8 mouse cellular contexts compared by ENCODE assay signal in genomic region chr2:119744163-119745111, GRCm38 (mm10). TPM values are rescaled to one million over a fixed set of nuclear protein-coding genes. Genes with fewer than 3 reads are reported as not detected.
A peak's percentile ranks its signal among the peaks of the same experiment; 100 is the strongest.
DNase-seq lines count a peak whose midpoint lies in the region; ATAC-seq and TF ChIP-seq lines count a peak whose summit lies in the region.

No protein-coding gene starts in this region.

- no peak for ATAC-seq in G1E (ENCODE audit: extremely low read depth, insufficient number of reproducible peaks, low FRiP score, poor library complexity, severe bottlenecking)
- ATAC-seq in forebrain, embryonic 12.5 days (ENCODE audit: low FRiP score), result no peak
- peak; percentile 89 for ATAC-seq in intestine, embryonic 16.5 days
- no peak for ATAC-seq in neural tube, embryonic 15.5 days (ENCODE audit: low FRiP score)

- no peaks in the 10 kb centered on the region for H3K9me3 ChIP-seq in G1E (replicated peaks)
- H3K9me3 ChIP-seq in forebrain, embryonic 12.5 days, result no peaks in the 10 kb centered on the region
- no peaks in the 10 kb centered on the region for H3K9me3 ChIP-seq in intestine, embryonic 16.5 days (ENCODE audit: control insufficient read depth, low read length)
- H3K9me3 ChIP-seq in neural tube, embryonic 15.5 days (replicated peaks), result no peaks in the 10 kb centered on the region

- 4% methylated on average over 46 of the region's 46 CpGs for whole genome bisulfite sequencing in forebrain, embryonic 12.5 days
- WGBS in intestine, embryonic 16.5 days, result 6% methylated on average over 45 of the region's 46 CpGs
- 3% methylated on average over 46 of the region's 46 CpGs for WGBS in neural tube, embryonic 15.5 days

- no peak overlapping the region for H3K9ac ChIP-seq in forebrain, embryonic 12.5 days
- H3K9ac ChIP-seq in intestine, embryonic 16.5 days (ENCODE audit: low read depth, low read length), result peak overlapping the region; percentile 74
- 0 out of 2 replicates have a peak overlapping the region, but pooled peaks have one; percentile 10 for H3K9ac ChIP-seq in neural tube, embryonic 15.5 days (replicated peaks)

- no peak for TF ChIP-seq CTCF in G1E (IDR thresholded peaks at IDR 0.05; ENCODE audit: low read depth, low read length)

- peak overlapping the region; percentile 44; the same call in 1 of the 2 replicates for H3K4me3 ChIP-seq in G1E (ENCODE audit: low read depth, low read length)
- H3K4me3 ChIP-seq in forebrain, embryonic 12.5 days (replicated peaks), result peak overlapping the region; percentile 69
- H3K4me3 ChIP-seq in intestine, embryonic 16.5 days (ENCODE audit: low read length), result peak overlapping the region; percentile 60
- H3K4me3 ChIP-seq in neural tube, embryonic 15.5 days (replicated peaks), result peak overlapping the region; percentile 9; the same call in 1 of the 2 replicates

- peaks cover 28% of the 10 kb centered on the region for H3K27me3 ChIP-seq in G1E (ENCODE audit: insufficient read depth, low read length)
- peaks cover 66% of the 10 kb centered on the region for H3K27me3 ChIP-seq in forebrain, embryonic 12.5 days
- H3K27me3 ChIP-seq in intestine, embryonic 16.5 days (replicated peaks; ENCODE audit: control insufficient read depth, insufficient read depth, low read length), result peaks cover 4% of the 10 kb centered on the region; the same call in 1 of the 2 replicates
- H3K27me3 ChIP-seq in neural tube, embryonic 15.5 days (replicated peaks), result peaks cover 54% of the 10 kb centered on the region

- DNase-seq in 3T3-L1 (ENCODE audit: low read depth, low spot score) (peak; percentile 18), G1E (ENCODE audit: low spot score) (no peak)
- peak; percentile 68 to 81 for DNase-seq in lung, adult 18-20 months
- DNase-seq in frontal cortex, adult 2 months (ENCODE audit: extremely low spot score in 1 of 2, low spot score in 1 of 2), result no peak
- no peak for DNase-seq in right cerebral cortex, adult 18-20 months

- no peak overlapping the region for H3K27ac ChIP-seq in forebrain, embryonic 12.5 days
- peak overlapping the region; percentile 94 for H3K27ac ChIP-seq in intestine, embryonic 16.5 days (ENCODE audit: low read length)
- no peak overlapping the region for H3K27ac ChIP-seq in neural tube, embryonic 15.5 days (replicated peaks)

- peaks cover 2% of the 10 kb centered on the region for H3K36me3 ChIP-seq in G1E (replicated peaks)
- no peaks in the 10 kb centered on the region for H3K36me3 ChIP-seq in forebrain, embryonic 12.5 days (replicated peaks)
- H3K36me3 ChIP-seq in intestine, embryonic 16.5 days (ENCODE audit: control insufficient read depth, insufficient read depth, low read length), result no peaks in the 10 kb centered on the region
- H3K36me3 ChIP-seq in neural tube, embryonic 15.5 days, result no peaks in the 10 kb centered on the region

- H3K4me2 ChIP-seq in forebrain, embryonic 12.5 days, result peak overlapping the region; percentile 38
- H3K4me2 ChIP-seq in intestine, embryonic 16.5 days (ENCODE audit: low read depth, low read length), result peak overlapping the region; percentile 100
- peak overlapping the region; percentile 43 for H3K4me2 ChIP-seq in neural tube, embryonic 15.5 days

- peaks cover 54% of the 10 kb centered on the region for H3K4me1 ChIP-seq in G1E (ENCODE audit: insufficient read depth, low read depth, low read length)
- H3K4me1 ChIP-seq in forebrain, embryonic 12.5 days, result peaks cover 42% of the 10 kb centered on the region
- H3K4me1 ChIP-seq in intestine, embryonic 16.5 days (ENCODE audit: control insufficient read depth, insufficient read depth, low read length), result peaks cover 32% of the 10 kb centered on the region
- peaks cover 40% of the 10 kb centered on the region for H3K4me1 ChIP-seq in neural tube, embryonic 15.5 days

RNA-seq across cellular contexts. Expression of gene Itpka, which starts 2.3 kb away (rescaled TPM):
- total RNA-seq in G1E (2014; fragmentation: Nextera tagmentation) (0.39 TPM in 1 of 2 replicates, not detected in the other), G1E (2017) (0.22 and 0.52 TPM in 2 replicates)
- polyA plus RNA-seq in G1E (2012), result 1.9 TPM in 2 replicates
- polyA plus RNA-seq in forebrain, embryonic 12.5 days (2016; fragmentation: Nextera tagmentation; extraction: Ambion mirVana), result 0.85 and 1.0 TPM in 2 replicates
- polyA plus RNA-seq in intestine, embryonic 16.5 days (2015; fragmentation: Nextera tagmentation; extraction: Ambion mirVana), result 7.5 and 7.9 TPM in 2 replicates
- 0.24 and 1.0 TPM in 2 replicates for polyA plus RNA-seq in neural tube, embryonic 15.5 days (2015; fragmentation: Nextera tagmentation; extraction: Ambion mirVana)
- polyA plus RNA-seq in frontal cortex, adult 2 months (2012; rRNA removed), result 158 and 164 TPM in 2 replicates

RNA-seq across cellular contexts. Expression of gene Ltk, which starts 15.8 kb away (rescaled TPM):
- total RNA-seq in G1E (2014; fragmentation: Nextera tagmentation) (not detected in 2 replicates), G1E (2017) (0.11 TPM in 1 of 2 replicates, not detected in the other)
- not detected in 2 replicates for polyA plus RNA-seq in G1E (2012)
- 0.12 TPM in 1 of 2 replicates, not detected in the other for polyA plus RNA-seq in forebrain, embryonic 12.5 days (2016; fragmentation: Nextera tagmentation; extraction: Ambion mirVana)
- 0.86 and 1.1 TPM in 2 replicates for polyA plus RNA-seq in intestine, embryonic 16.5 days (2015; fragmentation: Nextera tagmentation; extraction: Ambion mirVana)
- 1.9 and 2.5 TPM in 2 replicates for polyA plus RNA-seq in neural tube, embryonic 15.5 days (2015; fragmentation: Nextera tagmentation; extraction: Ambion mirVana)
- 43.3 and 46.4 TPM in 2 replicates for polyA plus RNA-seq in frontal cortex, adult 2 months (2012; rRNA removed)

RNA-seq across cellular contexts. Expression of gene Rpap1, which starts 42.9 kb away (rescaled TPM):
- total RNA-seq in G1E (2014; fragmentation: Nextera tagmentation) (22.3 and 23.9 TPM in 2 replicates), G1E (2017) (8.0 and 8.1 TPM in 2 replicates)
- polyA plus RNA-seq in G1E (2012), result 36.4 and 41.3 TPM in 2 replicates
- polyA plus RNA-seq in forebrain, embryonic 12.5 days (2016; fragmentation: Nextera tagmentation; extraction: Ambion mirVana), result 32.8 and 33.4 TPM in 2 replicates
- 22.9 and 23.8 TPM in 2 replicates for polyA plus RNA-seq in intestine, embryonic 16.5 days (2015; fragmentation: Nextera tagmentation; extraction: Ambion mirVana)
- 16.2 and 19.7 TPM in 2 replicates for polyA plus RNA-seq in neural tube, embryonic 15.5 days (2015; fragmentation: Nextera tagmentation; extraction: Ambion mirVana)
- polyA plus RNA-seq in frontal cortex, adult 2 months (2012; rRNA removed), result 13.7 and 14.6 TPM in 2 replicates

RNA-seq across cellular contexts. Expression of gene Tyro3, which starts 53.1 kb away (rescaled TPM):
- total RNA-seq in G1E (2014; fragmentation: Nextera tagmentation), result not detected in 2 replicates
- 0.87 and 1.1 TPM in 2 replicates for total RNA-seq in G1E (2017)
- 0.28 and 0.42 TPM in 2 replicates for polyA plus RNA-seq in G1E (2012)
- 27.7 and 28.2 TPM in 2 replicates for polyA plus RNA-seq in forebrain, embryonic 12.5 days (2016; fragmentation: Nextera tagmentation; extraction: Ambion mirVana)
- polyA plus RNA-seq in intestine, embryonic 16.5 days (2015; fragmentation: Nextera tagmentation; extraction: Ambion mirVana), result 11.4 and 12.9 TPM in 2 replicates
- polyA plus RNA-seq in neural tube, embryonic 15.5 days (2015; fragmentation: Nextera tagmentation; extraction: Ambion mirVana), result 19.2 and 20.7 TPM in 2 replicates
- 130 and 145 TPM in 2 replicates for polyA plus RNA-seq in frontal cortex, adult 2 months (2012; rRNA removed)

Comparison
In these comparisons a context has a peak if more than half of its experiments do, and no peak if none do; other contexts are left out.
1. DNase-seq: peak in 3T3-L1 (single experiment) and lung, adult 18-20 months (2 of 2); none in G1E (single experiment), frontal cortex, adult 2 months (0 of 2) and right cerebral cortex, adult 18-20 months (single experiment).
2. H3K4me3 ChIP-seq: peak in every context shown above with its lines; median percentile 69 in forebrain, embryonic 12.5 days; 60 in intestine, embryonic 16.5 days; 44 in G1E; 9 in neural tube, embryonic 15.5 days.
3. H3K4me2 ChIP-seq: peak in every context shown above with its lines; median percentile 100 in intestine, embryonic 16.5 days; 43 in neural tube, embryonic 15.5 days; 38 in forebrain, embryonic 12.5 days.
4. RNA of gene Itpka, which starts 2.3 kb away (polyA plus RNA-seq): 158 to 164 TPM in frontal cortex, adult 2 months; 7.5 to 7.9 TPM in intestine, embryonic 16.5 days, 1.9 TPM in G1E, 0.85 to 1.0 TPM in forebrain, embryonic 12.5 days and 0.24 to 1.0 TPM in neural tube, embryonic 15.5 days; every median in the first group is over 10 times any median in the second.
5. RNA of gene Ltk, which starts 15.8 kb away (polyA plus RNA-seq): 43.3 to 46.4 TPM in frontal cortex, adult 2 months; 1.9 to 2.5 TPM in neural tube, embryonic 15.5 days, 0.86 to 1.1 TPM in intestine, embryonic 16.5 days, not detected in G1E and 0.12 TPM in forebrain, embryonic 12.5 days; every median in the first group is over 10 times any median in the second.